Mouse (Mus musculus) MEL (cell line): ENCODE measurements around the gene Ankrd22. TPM values are rescaled to one million over a fixed set of nuclear protein-coding genes. Genes with fewer than 3 reads are reported as not detected.
"Not testable (repeated sequence)": the region's sequence is repeated elsewhere in the genome, so short reads cannot be mapped to it uniquely, and the experiment has no call there.

Experiments used
- DNase-seq: peaks from one replicate; pipeline ENCODE4 v3.0.0; 2011; ENCODE audit warnings: low read depth, low spot score
- H3K27ac ChIP-seq: 2 replicates; pipeline ENCODE4 v1.5.1; 2012; ENCODE audit warnings: low read depth, mild to moderate bottlenecking, control low read depth, low read length, moderate library complexity; ENCODE audit not compliant: control insufficient read depth
- H3K27me3 ChIP-seq, 2 experiments: fragments of 150-350 bp in 1 of 2; sonication (generic) in 1 of 2; 2 replicates each; pipeline ENCODE4 v1.6.1; 2012; ENCODE audit warnings: low read length in 2 of 2, mild to moderate bottlenecking in 2 of 2, improper control_type of control experiment in 1 of 2, moderate library complexity in 1 of 2; ENCODE audit not compliant: insufficient read depth in 2 of 2, control insufficient read depth in 1 of 2
- H3K36me3 ChIP-seq, 2 experiments: 2 replicates each; pipeline ENCODE4 v1.6.1; 2012 to 2014; ENCODE audit warnings: low read length in 2 of 2, improper control_type of control experiment in 1 of 2, inconsistent platforms in 1 of 2, mild to moderate bottlenecking in 1 of 2; ENCODE audit not compliant: insufficient read depth in 2 of 2, control insufficient read depth in 1 of 2
- H3K4me1 ChIP-seq, 2 experiments: fragments of 150-350 bp in 1 of 2; sonication (generic) in 1 of 2; 2 replicates each; pipeline ENCODE4 v1.6.1; 2012; ENCODE audit warnings: low read length in 2 of 2, improper control_type of control experiment in 1 of 2, mild to moderate bottlenecking in 1 of 2; ENCODE audit not compliant: insufficient read depth in 2 of 2, control insufficient read depth in 1 of 2
- H3K4me3 ChIP-seq, 2 experiments: fragments of 150-350 bp in 1 of 2; sonication (generic) in 1 of 2; 2 replicates each; pipeline ENCODE4 v1.5.1; 2012; ENCODE audit warnings: low read depth in 2 of 2, low read length in 2 of 2, mild to moderate bottlenecking in 2 of 2, moderate library complexity in 2 of 2, control low read depth in 1 of 2, improper control_type of control experiment in 1 of 2; ENCODE audit not compliant: control insufficient read depth in 1 of 2, insufficient read depth in 1 of 2
- H3K79me2 ChIP-seq: 2 replicates; pipeline ENCODE4 v1.6.1; 2012; ENCODE audit warnings: mild to moderate bottlenecking, low read length, moderate library complexity; ENCODE audit not compliant: control insufficient read depth, poor library complexity, insufficient read depth
- H3K9ac ChIP-seq: 2 replicates; pipeline ENCODE4 v1.6.1; 2012; ENCODE audit warnings: low read depth, mild to moderate bottlenecking, control low read depth, low read length, moderate library complexity; ENCODE audit not compliant: control insufficient read depth, poor library complexity, severe bottlenecking
- H3K9me3 ChIP-seq: fragments of 150-350 bp; sonication (generic); replicated peaks from 2 replicates; pipeline ENCODE4 v1.6.1; 2012; ENCODE audit warnings: mild to moderate bottlenecking, low read length, improper control_type of control experiment, moderate library complexity; ENCODE audit not compliant: insufficient read depth
- CTCF ChIP-seq, 3 experiments: IDR thresholded peaks in 2 of 3; conservative IDR thresholded peaks in 1 of 3; 2 replicates each; pipeline ENCODE4 v1.5.1; 2011 to 2012; ENCODE audit warnings: low read length in 3 of 3, low read depth in 2 of 3, mild to moderate bottlenecking in 2 of 3, improper control_type of control experiment in 1 of 3, inconsistent platforms in 1 of 3, mixed read lengths in 1 of 3, moderate library complexity in 1 of 3; ENCODE audit not compliant: control insufficient read depth in 1 of 3, insufficient read depth in 1 of 3, poor library complexity in 1 of 3, severe bottlenecking in 1 of 3
- EP300 ChIP-seq, 2 experiments: IDR thresholded peaks; 2 replicates each; pipeline ENCODE4 v1.6.1; 2011; ENCODE audit warnings: improper control_type of control experiment in 2 of 2, low read length in 2 of 2, low read depth in 1 of 2, mild to moderate bottlenecking in 1 of 2
- GABPA ChIP-seq: IDR thresholded peaks from 2 replicates; pipeline ENCODE4 v1.6.1; 2012; ENCODE audit warnings: low read depth, mild to moderate bottlenecking, inconsistent platforms, low read length, improper control_type of control experiment, moderate library complexity
- GATA1 ChIP-seq: IDR thresholded peaks from 2 replicates; pipeline ENCODE4 v1.6.1; 2011; ENCODE audit warnings: low read depth, low read length, improper control_type of control experiment
- HCFC1 ChIP-seq: IDR thresholded peaks from 2 replicates; pipeline ENCODE4 v1.6.1; 2012; ENCODE audit warnings: low read depth, mild to moderate bottlenecking, inconsistent platforms, low read length, improper control_type of control experiment, moderate library complexity
- JUND ChIP-seq: IDR thresholded peaks from 2 replicates; pipeline ENCODE4 v1.6.1; 2011; ENCODE audit warnings: low read depth, mild to moderate bottlenecking, improper control_type of control experiment, low read length
- MAFK ChIP-seq: IDR thresholded peaks from 2 replicates; pipeline ENCODE4 v1.6.1; 2011; ENCODE audit warnings: low read depth, mild to moderate bottlenecking, low read length, improper control_type of control experiment, borderline replicate concordance
- MYB ChIP-seq: IDR thresholded peaks from 2 replicates; pipeline ENCODE4 v1.6.1; 2011; ENCODE audit warnings: mild to moderate bottlenecking, low read depth, low read length, improper control_type of control experiment
- MYC ChIP-seq: IDR thresholded peaks from 2 replicates; pipeline ENCODE4 v1.6.1; 2011; ENCODE audit warnings: low read depth, mild to moderate bottlenecking, low read length, improper control_type of control experiment, moderate library complexity
- NELFE ChIP-seq: IDR thresholded peaks from 2 replicates; pipeline ENCODE4 v1.6.1; 2011; ENCODE audit warnings: low read depth, low read length, improper control_type of control experiment
- POLR2AphosphoS2 ChIP-seq: IDR thresholded peaks from 2 replicates; pipeline ENCODE4 v1.6.1; 2011; ENCODE audit warnings: low read length, improper control_type of control experiment
- RCOR1 ChIP-seq: IDR thresholded peaks from 2 replicates; pipeline ENCODE4 v1.6.1; 2012; ENCODE audit warnings: low read depth, mild to moderate bottlenecking, inconsistent platforms, low read length, improper control_type of control experiment
- SIN3A ChIP-seq: IDR thresholded peaks from 2 replicates; pipeline ENCODE4 v1.6.1; 2012; ENCODE audit warnings: low read length, improper control_type of control experiment, inconsistent platforms
- SMC3 ChIP-seq: IDR thresholded peaks from 2 replicates; pipeline ENCODE4 v1.6.1; 2011; ENCODE audit warnings: low read depth, low read length, improper control_type of control experiment
- TCF12 ChIP-seq: IDR thresholded peaks from 2 replicates; pipeline ENCODE4 v1.6.1; 2014; ENCODE audit warnings: low read depth, mild to moderate bottlenecking, inconsistent platforms, low read length, improper control_type of control experiment, moderate library complexity
- ZKSCAN1 ChIP-seq: IDR thresholded peaks from 2 replicates; pipeline ENCODE4 v1.6.1; 2012; ENCODE audit warnings: low read depth, mild to moderate bottlenecking, inconsistent platforms, low read length, improper control_type of control experiment, moderate library complexity
- ZNF384 ChIP-seq: IDR thresholded peaks from 2 replicates; pipeline ENCODE4 v1.6.1; 2012; ENCODE audit warnings: low read depth, mild to moderate bottlenecking, inconsistent platforms, low read length, improper control_type of control experiment
- polyA plus RNA-seq, 2 experiments: library from polyadenylated mRNA; stranded (reverse) in 1 of 2; unstranded in 1 of 2; fragments of >175 nt in 1 of 2; fragments of >200 nt in 1 of 2; gene quantifications; 2 replicates each; pipeline versions ENCODE4 v1.2.1 to v1.2.4; 2012; ENCODE audit warnings: low replicate concordance in 2 of 2, low read depth in 1 of 2; ENCODE audit not compliant: insufficient read length in 2 of 2, insufficient read depth in 1 of 2, missing spikeins in 1 of 2
- total RNA-seq: library from RNA; depleted of rRNA; stranded (reverse); fragments of 300-350 nt; gene quantifications from 2 replicates; pipeline ENCODE4 v1.2.3, GENCODE M21; 2012

The Ankrd22 gene
- total and polyA plus RNA-seq, 3 experiments, result not detected

DNA sequence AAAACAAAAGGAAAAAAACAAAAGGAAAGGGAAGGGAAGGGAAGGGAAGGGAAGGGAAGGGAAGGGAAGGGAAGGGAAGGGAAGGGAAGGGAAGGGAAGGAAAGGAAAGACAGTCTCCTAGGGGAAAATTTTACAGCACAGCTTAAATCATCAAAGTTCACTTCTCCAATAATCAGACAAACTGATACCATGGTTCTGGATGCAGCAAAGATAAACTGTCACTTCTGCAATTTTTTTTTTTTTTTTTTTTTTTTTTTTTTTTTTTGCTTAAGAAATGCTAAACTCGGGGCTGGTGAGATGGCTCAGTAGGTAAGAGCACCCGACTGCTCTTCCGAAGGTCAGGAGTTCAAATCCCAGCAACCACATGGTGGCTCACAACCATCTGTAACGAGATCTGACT lies 40.3 kb upstream of the Ankrd22 start:
- H3K27ac ChIP-seq, H3K9me3 ChIP-seq, H3K4me3 ChIP-seq, H3K36me3 ChIP-seq, H3K27me3 ChIP-seq, DNase-seq, H3K79me2 ChIP-seq, H3K4me1 ChIP-seq, H3K9ac ChIP-seq: not testable (repeated sequence)
- TF ChIP-seq ZNF384, result peak; percentile 69

GRCm38 (mm10) chr19:34202668-34203067 lies 36.8 kb upstream of the Ankrd22 start:
- no peaks in the 10 kb centered on the region for H3K4me1 ChIP-seq
- no peak for TF ChIP-seq ZKSCAN1
- TF ChIP-seq MAFK, result no peak
- no peak for TF ChIP-seq CTCF (IDR thresholded peaks at IDR 0.05 in 2 of 3, conservative IDR thresholded peaks at IDR 0.05 in 1 of 3; ENCODE audit: control insufficient read depth in 1 of 3, insufficient read depth in 1 of 3, low read depth in 2 of 3, low read length in 3 of 3, poor library complexity in 1 of 3, severe bottlenecking in 1 of 3)
- TF ChIP-seq JUND, result no peak
- no peak for TF ChIP-seq ZNF384
- no peak for TF ChIP-seq NELFE
- TF ChIP-seq SIN3A, result no peak
- no peak for TF ChIP-seq MYC
- DNase-seq, result no peak
- H3K27ac ChIP-seq, result no peak overlapping the region
- no peaks in the 10 kb centered on the region for H3K27me3 ChIP-seq
- no peak overlapping the region for H3K9ac ChIP-seq
- H3K79me2 ChIP-seq, result no peaks in the 10 kb centered on the region
- H3K36me3 ChIP-seq, result no peaks in the 10 kb centered on the region
- H3K4me3 ChIP-seq, result no peak overlapping the region
- H3K9me3 ChIP-seq, result no peaks in the 10 kb centered on the region

DNA sequence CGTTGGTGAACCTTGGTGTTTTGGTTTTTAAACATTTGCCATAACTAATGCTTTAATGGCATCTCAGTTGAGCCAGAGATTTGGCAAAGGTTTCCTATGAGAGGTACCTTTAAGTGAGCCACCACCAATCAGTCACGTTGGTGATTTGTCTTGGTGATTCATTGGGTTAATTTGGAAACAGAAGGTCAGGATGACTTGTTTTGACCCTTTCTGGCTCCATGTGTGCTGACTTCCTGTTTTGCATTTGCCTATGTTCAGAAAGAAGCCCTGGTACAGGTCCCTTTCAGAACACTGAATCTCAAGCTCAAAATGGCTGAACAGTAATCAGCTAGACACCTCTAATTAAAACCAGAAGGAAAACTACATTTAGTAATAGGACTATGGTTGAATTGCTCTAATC lies 33.6 kb upstream of the Ankrd22 start:
- no peaks in the 10 kb centered on the region for H3K27me3 ChIP-seq
- no peak overlapping the region for H3K4me3 ChIP-seq
- no peak overlapping the region for H3K27ac ChIP-seq
- TF ChIP-seq HCFC1 (no peak), MYB (no peak)
- no peaks in the 10 kb centered on the region for H3K79me2 ChIP-seq
- no peaks in the 10 kb centered on the region for H3K36me3 ChIP-seq
- no peak for DNase-seq
- H3K9ac ChIP-seq, result no peak overlapping the region
- no peaks in the 10 kb centered on the region for H3K9me3 ChIP-seq
- H3K4me1 ChIP-seq, result no peaks in the 10 kb centered on the region

- TF ChIP-seq SMC3, result no peak
- TF ChIP-seq SIN3A, result no peak
- no peak for TF ChIP-seq TCF12
- no peak for TF ChIP-seq JUND
- no peak for TF ChIP-seq MYC
- no peak for TF ChIP-seq POLR2AphosphoS2
- TF ChIP-seq EP300 (IDR thresholded peaks at IDR 0.05; ENCODE audit: low read depth in 1 of 2, low read length in 2 of 2), result no peak
- TF ChIP-seq MYB, result no peak
- TF ChIP-seq RCOR1, result no peak
- no peak for TF ChIP-seq GABPA
- TF ChIP-seq GATA1, result no peak
- no peak for TF ChIP-seq HCFC1
- Histone ChIP-seq H3K27me3 (no peaks in the 10 kb centered on the region), H3K36me3 (no peaks in the 10 kb centered on the region), H3K4me1 (no peaks in the 10 kb centered on the region), H3K9ac (no peak overlapping the region), H3K4me3 (no peak overlapping the region), H3K9me3 (no peaks in the 10 kb centered on the region), H3K79me2 (no peaks in the 10 kb centered on the region), H3K27ac (no peak overlapping the region)
- no peak for DNase-seq
Measured at GRCm38 (mm10) chr19:34198901-34199300, 33.0 kb upstream of the Ankrd22 start.
